Mouse (Mus musculus) thymus, adult 2 months (tissue): ENCODE measurements around the gene Efr3b.

Source experiments
- CTCF ChIP-seq: fragments of 200-500 bp; IDR thresholded peaks from 2 replicates; pipeline ENCODE4 v1.5.1; 2012; ENCODE audit warnings: mild to moderate bottlenecking, control low read depth, low read length, moderate library complexity, borderline replicate concordance; ENCODE audit not compliant: control insufficient read depth, poor library complexity, insufficient read depth; ENCODE audit errors: extremely low read depth
- POLR2A ChIP-seq: fragments of 200-500 bp; IDR thresholded peaks from 2 replicates; pipeline ENCODE4 v1.6.1; 2012; ENCODE audit warnings: mild to moderate bottlenecking, low read length, control low read depth, moderate library complexity; ENCODE audit not compliant: control insufficient read depth, poor library complexity, insufficient read depth; ENCODE audit errors: extremely low read depth

DNA sequence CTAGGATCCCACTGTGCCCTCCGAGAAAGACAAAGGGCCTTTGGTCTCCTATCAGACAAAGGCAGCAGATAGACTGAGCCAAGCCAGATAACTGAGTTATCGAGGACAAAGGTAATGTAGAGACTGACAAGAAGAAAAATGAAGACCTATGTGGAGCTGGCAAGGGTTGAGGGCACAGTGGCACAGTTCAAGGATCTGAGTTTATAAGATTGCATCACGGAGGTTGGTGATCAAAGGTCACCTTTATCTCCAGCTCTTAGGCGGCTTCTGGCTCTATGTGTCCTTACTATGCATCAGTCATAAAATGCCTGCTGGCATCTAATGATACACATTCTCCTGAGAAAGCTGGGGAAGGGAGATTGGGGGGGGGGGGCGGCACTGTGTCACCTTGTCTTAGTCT, 2.6 kb downstream of the Efr3b start:
- TF ChIP-seq CTCF (no peak), POLR2A (no peak)
